Mouse (Mus musculus) midbrain, embryonic 13.5 days (tissue): ENCODE data around the gene Ndufa3. TPM values are rescaled to one million over a fixed set of nuclear protein-coding genes. Genes with fewer than 3 reads are reported as not detected.

ENCODE experiments used
- ATAC-seq: fragments of 200-750 bp; cut with Nextera tagmentation; 2 replicates; pipeline ENCODE4 v1.8.0; 2017; ENCODE audit warnings: mild to moderate bottlenecking, moderate TSS enrichment, moderate library complexity
- H3K27ac ChIP-seq: fragments of 300-500 bp; sonication (generic); 2 replicates; pipeline ENCODE4 v1.5.1; 2015; ENCODE audit warnings: inconsistent platforms, mild to moderate bottlenecking, moderate library complexity
- H3K27me3 ChIP-seq: fragments of 300-500 bp; sonication (generic); 2 replicates; pipeline ENCODE4 v1.6.1; 2015; ENCODE audit warnings: mild to moderate bottlenecking, inconsistent platforms
- H3K36me3 ChIP-seq: fragments of 300-500 bp; sonication (generic); 2 replicates; pipeline ENCODE4 v1.6.1; 2015; ENCODE audit warnings: mild to moderate bottlenecking, inconsistent platforms
- H3K4me1 ChIP-seq: fragments of 300-500 bp; sonication (generic); replicated peaks from 2 replicates; pipeline ENCODE4 v1.6.1; 2015; ENCODE audit warnings: inconsistent platforms
- H3K4me2 ChIP-seq: fragments of 300-500 bp; sonication (generic); replicated peaks from 2 replicates; pipeline ENCODE4 v1.6.1; 2015; ENCODE audit warnings: moderate library complexity, mild to moderate bottlenecking, inconsistent platforms
- H3K4me3 ChIP-seq: fragments of 300-500 bp; sonication (generic); replicated peaks from 2 replicates; pipeline ENCODE4 v1.5.1; 2015; ENCODE audit warnings: mild to moderate bottlenecking, inconsistent platforms
- H3K9ac ChIP-seq: fragments of 300-500 bp; sonication (generic); replicated peaks from 2 replicates; pipeline ENCODE4 v1.6.1; 2015; ENCODE audit warnings: mild to moderate bottlenecking, inconsistent platforms
- H3K9me3 ChIP-seq: fragments of 300-500 bp; sonication (generic); 2 replicates; pipeline ENCODE4 v1.6.1; 2016; ENCODE audit warnings: mild to moderate bottlenecking, inconsistent platforms
- WGBS: fragments of 180-500 bp; shearing (Covaris S2); methylation state at CpG from one replicate; pipeline ENCODE4 v1.1.7; 2015; 5-methylcytosine and 5-hydroxymethylcytosine counted together
- polyA plus RNA-seq: library from polyadenylated mRNA; unstranded; fragments of >200 nt; fragmentation: Nextera tagmentation; extraction: Ambion mirVana; gene quantifications from 2 replicates; pipeline ENCODE4 v1.2.1, GENCODE M21; 2015

Gene Ndufa3
- polyA plus RNA-seq, 1 experiment from 2014 or later, result 458 TPM

GRCm38 (mm10) chr7:3614021-3614420 is 3.2 kb upstream of the Ndufa3 start:
- 88% methylated on average over 3 of the region's 3 CpGs for WGBS
- ATAC-seq, result no peak
- Histone ChIP-seq H3K36me3 (no peaks in the 10 kb centered on the region), H3K4me1 (peaks cover 12% of the 10 kb centered on the region), H3K27me3 (no peaks in the 10 kb centered on the region), H3K9me3 (no peaks in the 10 kb centered on the region), H3K4me3 (no peak overlapping the region), H3K4me2 (no peak overlapping the region), H3K9ac (no peak overlapping the region), H3K27ac (no peak overlapping the region)

GRCm38 (mm10) chr7:3616057-3616388 is 1.1 kb upstream of the Ndufa3 start, which contains the start of gene Oscar:
Gene Oscar (minus strand): TSS chr7:3616157.
- WGBS, result 87% methylated on average over 4 of the region's 4 CpGs
- Histone ChIP-seq H3K36me3 (peaks cover 19% of the 10 kb centered on the region), H3K27ac (no peak within 1 kb of the TSS), H3K4me2 (peak within 1 kb of the TSS; percentile 88; the same call in 1 of the 2 replicates), H3K27me3 (no peaks in the 10 kb centered on the region), H3K9ac (no peak within 1 kb of the TSS), H3K4me3 (peak within 1 kb of the TSS; percentile 82), H3K9me3 (no peaks in the 10 kb centered on the region), H3K4me1 (peaks cover 12% of the 10 kb centered on the region)
- ATAC-seq, result no peak

GRCm38 (mm10) chr7:3616389-3617241 is 558 bp upstream of the Ndufa3 start:
- H3K9me3 ChIP-seq, result no peaks in the 10 kb centered on the region
- peak overlapping the region; percentile 82 for H3K4me3 ChIP-seq
- peaks cover 12% of the 10 kb centered on the region for H3K4me1 ChIP-seq
- H3K36me3 ChIP-seq, result peaks cover 24% of the 10 kb centered on the region
- no peaks in the 10 kb centered on the region for H3K27me3 ChIP-seq
- peak; percentile 62 for ATAC-seq
- no peak overlapping the region for H3K27ac ChIP-seq
- H3K4me2 ChIP-seq, result peak overlapping the region; percentile 88; the same call in 1 of the 2 replicates
- WGBS, result 40% methylated on average over 6 of the region's 6 CpGs
- no peak overlapping the region for H3K9ac ChIP-seq

GRCm38 (mm10) chr7:3629030-3629429 is 11.9 kb downstream of the Ndufa3 start:
- Histone ChIP-seq H3K9ac (peak overlapping the region; percentile 90), H3K27me3 (no peaks in the 10 kb centered on the region), H3K4me2 (peak overlapping the region; percentile 99), H3K9me3 (no peaks in the 10 kb centered on the region), H3K27ac (peak overlapping the region; percentile 70; the same call in 1 of the 2 replicates), H3K36me3 (peaks cover 44% of the 10 kb centered on the region), H3K4me3 (peak overlapping the region; percentile 79), H3K4me1 (peaks cover 27% of the 10 kb centered on the region)
- ATAC-seq, result peak; percentile 81
- 41% methylated on average over 4 of the region's 4 CpGs for WGBS

- H3K4me1 ChIP-seq, result peaks cover 27% of the 10 kb centered on the region
- peaks cover 44% of the 10 kb centered on the region for H3K36me3 ChIP-seq
- H3K9me3 ChIP-seq, result no peaks in the 10 kb centered on the region
- H3K27me3 ChIP-seq, result no peaks in the 10 kb centered on the region
- ATAC-seq, result peak; percentile 89
- H3K4me2 ChIP-seq, result peak within 1 kb of the TSS; percentile 99
- H3K9ac ChIP-seq, result peak within 1 kb of the TSS; percentile 90
- H3K4me3 ChIP-seq, result peak within 1 kb of the TSS; percentile 79
- under 1% methylated on average over 47 of the region's 47 CpGs for WGBS
- peak within 1 kb of the TSS; percentile 70; the same call in 1 of the 2 replicates for H3K27ac ChIP-seq
These were observed 12.6 kb downstream of the Ndufa3 start, which contains the start of the genes Tfpt and Prpf31 for GRCm38 (mm10) chr7:3629543-3630477. Gene Tfpt (minus strand): TSS chr7:3629929. Gene Prpf31 (plus strand): TSS chr7:3629985.

GRCm38 (mm10) chr7:3630478-3630815 is 13.3 kb downstream of the Ndufa3 start:
- peak overlapping the region; percentile 82 for H3K9ac ChIP-seq
- no peaks in the 10 kb centered on the region for H3K27me3 ChIP-seq
- peaks cover 44% of the 10 kb centered on the region for H3K36me3 ChIP-seq
- H3K4me3 ChIP-seq, result peak overlapping the region; percentile 79
- no peaks in the 10 kb centered on the region for H3K9me3 ChIP-seq
- peak overlapping the region; percentile 99 for H3K4me2 ChIP-seq
- 74% methylated on average over 3 of the region's 3 CpGs for WGBS
- peaks cover 27% of the 10 kb centered on the region for H3K4me1 ChIP-seq
- peak; percentile 10 for ATAC-seq
- H3K27ac ChIP-seq, result no peak overlapping the region

- no peak overlapping the region for H3K27ac ChIP-seq
- H3K9me3 ChIP-seq, result no peaks in the 10 kb centered on the region
- H3K36me3 ChIP-seq, result peaks cover 47% of the 10 kb centered on the region
- H3K4me1 ChIP-seq, result peaks cover 32% of the 10 kb centered on the region
- 74% methylated on average over 5 of the region's 5 CpGs for WGBS
- no peak for ATAC-seq
- H3K4me3 ChIP-seq, result no peak overlapping the region
- H3K27me3 ChIP-seq, result no peaks in the 10 kb centered on the region
- H3K9ac ChIP-seq, result no peak overlapping the region
- 0 out of 2 replicates have a peak overlapping the region, but pooled peaks have one; percentile 68 for H3K4me2 ChIP-seq
These were observed 26.2 kb downstream of the Ndufa3 start for GRCm38 (mm10) chr7:3643412-3643811.

- 0 out of 2 replicates have a peak overlapping the region, but pooled peaks have one; percentile 39 for H3K9ac ChIP-seq
- H3K36me3 ChIP-seq, result peaks cover 42% of the 10 kb centered on the region
- no peaks in the 10 kb centered on the region for H3K9me3 ChIP-seq
- 24% methylated on average over 9 of the region's 9 CpGs for WGBS
- peak overlapping the region; percentile 98 for H3K4me3 ChIP-seq
- H3K27me3 ChIP-seq, result no peaks in the 10 kb centered on the region
- H3K4me1 ChIP-seq, result peaks cover 36% of the 10 kb centered on the region
- H3K27ac ChIP-seq, result no peak overlapping the region
- H3K4me2 ChIP-seq, result peak overlapping the region; percentile 68
- ATAC-seq, result no peak
These were observed 26.7 kb downstream of the Ndufa3 start for GRCm38 (mm10) chr7:3643843-3644242.

GRCm38 (mm10) chr7:3644348-3644671 is 27.1 kb downstream of the Ndufa3 start:
- peaks cover 38% of the 10 kb centered on the region for H3K36me3 ChIP-seq
- ATAC-seq, result no peak
- H3K4me2 ChIP-seq, result peak overlapping the region; percentile 68
- H3K27ac ChIP-seq, result peak overlapping the region; percentile 46; the same call in 1 of the 2 replicates
- no peaks in the 10 kb centered on the region for H3K27me3 ChIP-seq
- peaks cover 41% of the 10 kb centered on the region for H3K4me1 ChIP-seq
- H3K9ac ChIP-seq, result peak overlapping the region; percentile 39; the same call in 1 of the 2 replicates
- under 1% methylated on average over 11 of the region's 11 CpGs for WGBS
- H3K4me3 ChIP-seq, result peak overlapping the region; percentile 98
- H3K9me3 ChIP-seq, result no peaks in the 10 kb centered on the region

GRCm38 (mm10) chr7:3644672-3645487 is 27.7 kb downstream of the Ndufa3 start, which contains the start of gene Cnot3:
Gene Cnot3 (plus strand): TSS chr7:3645268.
- Histone ChIP-seq H3K4me2 (peak within 1 kb of the TSS; percentile 91), H3K27me3 (no peaks in the 10 kb centered on the region), H3K9ac (peak within 1 kb of the TSS; percentile 98), H3K36me3 (peaks cover 32% of the 10 kb centered on the region), H3K4me3 (peak within 1 kb of the TSS; percentile 98), H3K9me3 (no peaks in the 10 kb centered on the region), H3K4me1 (peaks cover 41% of the 10 kb centered on the region), H3K27ac (peak within 1 kb of the TSS; percentile 97)
- under 1% methylated on average over 56 of the region's 58 CpGs for whole genome bisulfite sequencing
- ATAC-seq, result peak; percentile 99

- H3K9ac ChIP-seq, result peak overlapping the region; percentile 98
- peak; percentile 21; the same call in 1 of the 2 replicates for ATAC-seq
- under 1% methylated on average over 54 of the region's 58 CpGs for WGBS
- peaks cover 41% of the 10 kb centered on the region for H3K4me1 ChIP-seq
- H3K27me3 ChIP-seq, result no peaks in the 10 kb centered on the region
- H3K4me3 ChIP-seq, result peak overlapping the region; percentile 98
- H3K4me2 ChIP-seq, result peak overlapping the region; percentile 91
- H3K9me3 ChIP-seq, result no peaks in the 10 kb centered on the region
- H3K27ac ChIP-seq, result peak overlapping the region; percentile 97
- peaks cover 27% of the 10 kb centered on the region for H3K36me3 ChIP-seq
These were observed 28.4 kb downstream of the Ndufa3 start for GRCm38 (mm10) chr7:3645488-3646025.
